Mouse (Mus musculus) forebrain, postnatal 0 days (tissue): ENCODE measurements at regions not wholly inside any gene's neighbourhood (a gene's known extent, or its start where the extent isn't known, plus 50 kb on each side); places are given as distances from the start of the nearest gene placed in this dataset.
A peak's percentile ranks its signal among the peaks of the same experiment; 100 is the strongest.

Experiments used
- ATAC-seq: fragments of 200-750 bp; cut with Nextera tagmentation; 2 replicates; pipeline ENCODE4 v1.8.0; 2017; ENCODE audit warnings: mild to moderate bottlenecking, moderate library complexity
- DNase-seq: peaks from one replicate; pipeline ENCODE4 v3.0.0-alpha.2; 2015
- H3K27ac ChIP-seq: fragments of 300-500 bp; sonication (generic); 2 replicates; pipeline ENCODE4 v1.5.1; 2014; ENCODE audit warnings: low read depth, mild to moderate bottlenecking, antibody characterized with exemption, low read length, moderate library complexity, mixed read lengths
- H3K27me3 ChIP-seq: fragments of 300-500 bp; sonication (generic); 2 replicates; pipeline ENCODE4 v1.6.1; 2014; ENCODE audit warnings: mild to moderate bottlenecking, low read length, mixed read lengths; ENCODE audit not compliant: insufficient read depth
- H3K36me3 ChIP-seq: fragments of 300-500 bp; sonication (generic); 2 replicates; pipeline ENCODE4 v1.6.1; 2014; ENCODE audit warnings: mild to moderate bottlenecking, moderate library complexity; ENCODE audit not compliant: insufficient read depth
- H3K4me1 ChIP-seq: fragments of 300-500 bp; sonication (generic); 2 replicates; pipeline ENCODE4 v1.6.1; 2014; ENCODE audit warnings: antibody characterized with exemption; ENCODE audit not compliant: insufficient read depth
- H3K4me2 ChIP-seq: fragments of 300-500 bp; sonication (generic); 2 replicates; pipeline ENCODE4 v1.6.1; 2014; ENCODE audit warnings: low read depth, mild to moderate bottlenecking, moderate library complexity
- H3K4me3 ChIP-seq: fragments of 300-500 bp; sonication (generic); 2 replicates; pipeline ENCODE4 v1.5.1; 2014; ENCODE audit warnings: low read depth, low read length, mixed read lengths
- H3K9ac ChIP-seq: fragments of 300-500 bp; sonication (generic); 2 replicates; pipeline ENCODE4 v1.6.1; 2014; ENCODE audit warnings: mild to moderate bottlenecking
- H3K9me3 ChIP-seq: fragments of 300-500 bp; sonication (generic); 2 replicates; pipeline ENCODE4 v1.6.1; 2016; ENCODE audit warnings: low read length
- CTCF ChIP-seq: sonication (generic); IDR thresholded peaks from 2 replicates; pipeline ENCODE4 v1.5.1; 2016; ENCODE audit warnings: antibody characterized with exemption, control low read depth, low read depth
- WGBS: fragments of 180-500 bp; shearing (Covaris S2); extraction: QIAGEN DNeasy Blood & Tissue Kit; methylation state at CpG from one replicate; pipeline ENCODE4 v1.1.7; 2014; 5-methylcytosine and 5-hydroxymethylcytosine counted together

DNA sequence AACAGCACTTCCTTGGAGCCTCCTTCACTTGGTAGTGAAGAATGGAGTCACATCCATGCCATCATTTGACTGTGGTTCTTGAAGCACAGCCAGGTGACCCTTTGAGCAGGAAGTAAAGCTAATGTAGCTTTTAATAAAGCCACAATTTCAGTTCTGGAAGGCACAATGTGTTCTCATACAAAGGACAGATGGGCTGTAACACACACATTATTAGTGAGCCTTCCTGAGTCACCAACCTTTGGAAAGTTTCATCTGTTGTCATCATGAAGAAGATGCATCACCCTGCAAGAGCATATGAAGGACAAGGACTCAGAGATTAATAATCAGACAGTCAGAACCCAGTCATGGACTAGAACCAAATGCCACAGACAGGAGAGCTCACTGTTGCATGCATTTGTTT is 221.6 kb downstream of the Spry2 start:
- no peak overlapping the region for H3K4me3 ChIP-seq
- no peaks in the 10 kb centered on the region for H3K27me3 ChIP-seq
- no peak for DNase-seq
- H3K36me3 ChIP-seq, result no peaks in the 10 kb centered on the region
- no peak overlapping the region for H3K27ac ChIP-seq
- no peaks in the 10 kb centered on the region for H3K9me3 ChIP-seq
- no peak overlapping the region for H3K9ac ChIP-seq
- H3K4me1 ChIP-seq, result no peaks in the 10 kb centered on the region; the same call in 1 of the 2 replicates
- no peak for ATAC-seq
- no peak for TF ChIP-seq CTCF
- H3K4me2 ChIP-seq, result no peak overlapping the region

DNA sequence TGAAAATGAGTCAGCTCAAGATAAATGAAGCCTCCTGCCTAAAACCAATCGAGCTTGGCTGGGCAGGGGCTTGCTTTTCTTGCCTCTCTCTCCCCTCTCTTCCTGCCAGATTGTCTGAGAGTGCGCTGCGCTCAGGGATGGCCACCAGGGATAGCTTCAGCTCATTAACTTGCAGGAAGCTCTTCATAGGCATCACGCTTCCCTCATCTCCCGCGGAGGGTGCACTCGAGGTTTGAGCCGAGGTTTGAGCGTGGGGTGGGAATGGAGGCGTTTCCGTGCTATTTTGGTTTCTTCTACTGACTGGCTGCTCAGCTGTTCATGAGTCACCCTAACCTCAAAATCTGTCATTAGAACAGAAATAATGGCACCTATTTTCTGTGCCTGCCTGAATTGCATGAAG is 227.7 kb downstream of the Spry2 start:
- Histone ChIP-seq H3K27ac (no peak overlapping the region), H3K27me3 (no peaks in the 10 kb centered on the region), H3K36me3 (no peaks in the 10 kb centered on the region), H3K4me3 (no peak overlapping the region), H3K9me3 (no peaks in the 10 kb centered on the region), H3K4me2 (peak overlapping the region; percentile 26), H3K4me1 (peaks cover 15% of the 10 kb centered on the region), H3K9ac (no peak overlapping the region)
- ATAC-seq (peak; percentile 67), DNase-seq (peak; percentile 64)
- WGBS, result 27% methylated on average over 11 of the region's 11 CpGs
- TF ChIP-seq CTCF, result peak; percentile 12; the same call in 1 of the 2 replicates

DNA sequence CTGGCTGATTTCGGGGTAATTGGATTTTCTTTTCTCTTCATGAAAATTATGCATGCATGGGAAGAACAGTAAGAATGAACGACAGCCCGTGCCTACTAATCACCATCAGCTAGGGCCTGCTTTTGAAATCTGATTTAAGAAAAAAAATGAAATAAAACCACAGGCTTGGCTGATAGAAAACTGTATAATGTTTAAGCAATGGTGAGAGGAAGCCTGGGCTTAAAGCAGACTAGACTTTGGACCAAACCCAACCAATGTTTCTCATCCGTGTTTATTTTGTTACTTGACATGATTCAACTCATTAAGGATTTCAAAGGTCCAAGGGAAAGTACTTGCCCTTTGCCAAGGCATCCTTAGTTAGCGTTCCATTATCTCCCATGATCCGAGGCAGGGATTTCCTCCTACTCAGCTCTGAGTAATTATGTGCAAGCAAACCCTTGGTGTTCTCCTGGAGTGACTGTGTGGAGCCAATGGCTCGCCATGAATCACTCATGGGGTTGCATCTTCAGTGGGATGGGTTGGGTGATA is 231.9 kb downstream of the Spry2 start:
- no peaks in the 10 kb centered on the region for H3K27me3 ChIP-seq
- H3K9me3 ChIP-seq, result no peaks in the 10 kb centered on the region
- ATAC-seq (peak; percentile 79), DNase-seq (peak; percentile 59)
- peak overlapping the region; percentile 30 for H3K27ac ChIP-seq
- WGBS, result 12% methylated on average over 7 of the region's 7 CpGs
- TF ChIP-seq CTCF, result no peak
- 0 out of 2 replicates have a peak overlapping the region, but pooled peaks have one; percentile 0 for H3K4me2 ChIP-seq
- no peak overlapping the region for H3K4me3 ChIP-seq
- H3K9ac ChIP-seq, result no peak overlapping the region
- no peaks in the 10 kb centered on the region for H3K36me3 ChIP-seq
- peaks cover 15% of the 10 kb centered on the region for H3K4me1 ChIP-seq

DNA sequence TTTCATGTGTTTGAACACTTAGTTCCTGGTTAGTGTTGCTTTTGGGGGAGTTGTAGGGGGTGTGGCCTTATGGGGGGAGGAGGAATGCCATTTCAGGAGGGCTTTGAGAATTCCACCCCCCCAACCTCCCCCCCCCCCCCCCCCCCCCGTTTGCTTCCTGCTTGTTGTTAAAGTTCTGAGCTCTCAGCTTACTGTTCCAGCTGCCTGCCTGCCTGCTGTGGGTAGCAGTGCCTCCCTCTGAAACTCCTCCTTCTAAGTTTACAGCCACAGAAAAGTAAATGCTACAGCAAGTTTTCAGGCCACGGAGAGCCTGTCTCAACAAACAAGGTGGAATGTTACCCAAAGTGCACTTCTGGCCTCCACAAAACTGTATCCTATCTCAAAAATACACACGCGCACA is 233.1 kb downstream of the Spry2 start:
- 65% methylated on average over 4 of the region's 4 CpGs for WGBS
- Histone ChIP-seq H3K9me3 (no peaks in the 10 kb centered on the region), H3K4me2 (no peak overlapping the region), H3K4me3 (no peak overlapping the region), H3K27me3 (no peaks in the 10 kb centered on the region), H3K4me1 (peaks cover 11% of the 10 kb centered on the region; the same call in 1 of the 2 replicates), H3K9ac (no peak overlapping the region), H3K36me3 (no peaks in the 10 kb centered on the region), H3K27ac (no peak overlapping the region)
- no peak for TF ChIP-seq CTCF
- DNase-seq (no peak), ATAC-seq (no peak)

DNA sequence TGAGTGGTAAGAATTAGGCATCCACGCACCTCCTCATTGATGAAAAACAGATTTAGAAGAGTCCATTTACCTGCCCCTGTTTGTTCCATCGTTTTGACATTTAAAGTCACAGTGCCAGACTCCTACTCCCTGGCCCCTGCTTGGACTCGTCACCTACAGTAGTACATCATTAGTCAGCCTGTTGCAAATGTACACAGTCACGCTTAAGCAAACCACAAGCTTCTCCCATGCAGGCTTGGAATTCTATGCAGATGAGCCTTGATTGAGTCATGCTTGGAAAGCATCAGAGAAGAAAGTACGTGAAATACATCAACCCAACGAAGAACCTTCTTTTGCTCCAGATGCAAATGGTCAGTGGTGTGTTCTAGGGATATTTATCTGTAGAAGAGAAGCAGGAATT is 233.8 kb downstream of the Spry2 start:
- no peaks in the 10 kb centered on the region for H3K36me3 ChIP-seq
- ATAC-seq (no peak), DNase-seq (no peak)
- H3K4me1 ChIP-seq, result peaks cover 11% of the 10 kb centered on the region; the same call in 1 of the 2 replicates
- 88% methylated on average over 6 of the region's 6 CpGs for WGBS
- H3K27me3 ChIP-seq, result no peaks in the 10 kb centered on the region
- H3K4me3 ChIP-seq, result no peak overlapping the region
- no peak overlapping the region for H3K27ac ChIP-seq
- H3K4me2 ChIP-seq, result no peak overlapping the region
- no peaks in the 10 kb centered on the region for H3K9me3 ChIP-seq
- TF ChIP-seq CTCF, result no peak
- no peak overlapping the region for H3K9ac ChIP-seq

DNA sequence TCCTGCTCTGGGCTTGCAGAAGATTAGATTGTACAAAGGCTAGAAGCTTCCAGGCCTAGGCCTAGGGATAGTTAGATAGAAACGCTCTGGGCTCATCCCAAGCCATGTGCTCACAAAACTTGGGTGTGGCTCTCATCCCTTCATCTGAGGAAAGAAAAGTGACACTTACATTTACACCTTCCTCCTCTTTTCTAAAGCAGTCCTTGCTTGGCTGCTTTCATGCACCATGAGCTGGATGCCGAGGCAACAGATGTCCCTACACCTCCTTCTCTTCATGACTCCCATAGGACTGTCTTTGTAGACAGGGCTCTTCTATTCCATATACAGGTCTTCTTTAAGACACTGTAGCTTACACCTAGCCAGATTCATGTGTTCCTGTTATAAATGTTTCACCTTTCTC is 238.3 kb downstream of the Spry2 start:
- H3K4me3 ChIP-seq, result no peak overlapping the region
- ATAC-seq (no peak), DNase-seq (no peak)
- TF ChIP-seq CTCF, result no peak
- H3K27ac ChIP-seq, result no peak overlapping the region
- no peak overlapping the region for H3K4me2 ChIP-seq
- no peak overlapping the region for H3K9ac ChIP-seq
- H3K4me1 ChIP-seq, result no peaks in the 10 kb centered on the region
- no peaks in the 10 kb centered on the region for H3K36me3 ChIP-seq
- H3K9me3 ChIP-seq, result no peaks in the 10 kb centered on the region
- no peaks in the 10 kb centered on the region for H3K27me3 ChIP-seq
- 94% methylated on average over 2 of the region's 2 CpGs for WGBS

DNA sequence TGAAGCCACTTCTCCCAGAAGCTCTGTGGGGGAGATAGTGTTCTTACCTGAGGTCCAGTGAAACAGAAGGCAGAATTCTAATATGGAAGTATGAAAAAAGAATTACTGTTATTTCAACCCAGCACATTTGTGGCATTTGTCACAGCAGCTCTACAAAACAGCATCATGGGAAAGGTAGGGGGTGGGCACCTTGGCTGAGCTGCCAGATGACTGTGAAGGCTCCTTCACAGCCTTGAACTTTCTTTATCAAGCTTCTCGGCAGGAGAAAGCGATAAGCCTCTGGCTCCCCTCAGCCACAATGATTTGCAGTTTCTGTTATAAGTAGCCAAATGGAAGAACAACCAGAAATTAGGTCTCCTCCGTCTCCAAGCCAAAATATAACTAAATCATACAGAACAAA is 249.5 kb downstream of the Spry2 start:
- ATAC-seq, result no peak
- Histone ChIP-seq H3K36me3 (no peaks in the 10 kb centered on the region), H3K4me3 (no peak overlapping the region), H3K9ac (no peak overlapping the region), H3K4me2 (no peak overlapping the region), H3K27ac (no peak overlapping the region), H3K9me3 (no peaks in the 10 kb centered on the region), H3K4me1 (0 out of 2 replicates have a peak, but pooled peaks cover 7% of the 10 kb centered on the region), H3K27me3 (no peaks in the 10 kb centered on the region)
- TF ChIP-seq CTCF, result no peak
- DNase-seq, result no peak
- 89% methylated on average over 3 of the region's 3 CpGs for WGBS
